Mouse (Mus musculus) splenic B cell, adult 2 months (primary cell): Measurements from ENCODE around the gene Mbd4.

Experiments used
- DNase-seq: peaks from one replicate; pipeline ENCODE4 v3.0.0-alpha.2; 2011; ENCODE audit warnings: low read depth, low spot score
- H3K27me3 ChIP-seq: 2 replicates; pipeline ENCODE4 v1.6.1; 2012; ENCODE audit warnings: mild to moderate bottlenecking, low read length, moderate library complexity, mixed read lengths; ENCODE audit not compliant: control insufficient read depth, poor library complexity, insufficient read depth, severe bottlenecking
- H3K36me3 ChIP-seq: 2 replicates; pipeline ENCODE4 v1.6.1; 2012; ENCODE audit warnings: mild to moderate bottlenecking, low read length, moderate library complexity, mixed read lengths; ENCODE audit not compliant: control insufficient read depth, poor library complexity, insufficient read depth, severe bottlenecking

Gene Mbd4

GRCm38 (mm10) chr6:115853091-115853813 lies at the start of gene Mbd4, which contains the start of gene Ift122:
Gene Mbd4 (minus strand): TSS chr6:115853371.
Gene Ift122 (plus strand): TSS chr6:115853470.
- DNase-seq, result peak; percentile 100
- 0 out of 2 replicates have a peak, but pooled peaks cover 2% of the 10 kb centered on the region for H3K36me3 ChIP-seq
- H3K27me3 ChIP-seq, result no peaks in the 10 kb centered on the region

- H3K36me3 ChIP-seq, result no peaks in the 10 kb centered on the region
- no peaks in the 10 kb centered on the region for H3K27me3 ChIP-seq
- no peak for DNase-seq
These were observed 49.4 kb upstream of the Mbd4 start for GRCm38 (mm10) chr6:115902545-115902944.

GRCm38 (mm10) chr6:115901489-115901931 lies 48.3 kb upstream of the Mbd4 start:
- H3K27me3 ChIP-seq, result no peaks in the 10 kb centered on the region
- DNase-seq, result peak; percentile 33
- H3K36me3 ChIP-seq, result no peaks in the 10 kb centered on the region

- no peaks in the 10 kb centered on the region for H3K36me3 ChIP-seq
- no peaks in the 10 kb centered on the region for H3K27me3 ChIP-seq
- peak; percentile 65 for DNase-seq
These were observed 47.9 kb upstream of the Mbd4 start for GRCm38 (mm10) chr6:115901062-115901461.

- peak; percentile 11 for DNase-seq
- Histone ChIP-seq H3K27me3 (no peaks in the 10 kb centered on the region), H3K36me3 (no peaks in the 10 kb centered on the region)
These were observed 44.9 kb upstream of the Mbd4 start for GRCm38 (mm10) chr6:115897926-115898520.

- H3K36me3 ChIP-seq, result no peaks in the 10 kb centered on the region
- no peaks in the 10 kb centered on the region for H3K27me3 ChIP-seq
- no peak for DNase-seq
These were observed 43.9 kb upstream of the Mbd4 start for GRCm38 (mm10) chr6:115897117-115897516.

- Histone ChIP-seq H3K27me3 (no peaks in the 10 kb centered on the region), H3K36me3 (no peaks in the 10 kb centered on the region)
- no peak for DNase-seq
These were observed 43.2 kb upstream of the Mbd4 start for GRCm38 (mm10) chr6:115896346-115896745.

- DNase-seq, result no peak
- Histone ChIP-seq H3K36me3 (no peaks in the 10 kb centered on the region), H3K27me3 (no peaks in the 10 kb centered on the region)
These were observed 39.2 kb upstream of the Mbd4 start for GRCm38 (mm10) chr6:115892363-115892762.

GRCm38 (mm10) chr6:115891497-115892061 lies 38.4 kb upstream of the Mbd4 start:
- DNase-seq, result no peak
- H3K27me3 ChIP-seq, result no peaks in the 10 kb centered on the region

GRCm38 (mm10) chr6:115891061-115891460 lies 37.9 kb upstream of the Mbd4 start:
- no peak for DNase-seq
- no peaks in the 10 kb centered on the region for H3K36me3 ChIP-seq

More at GRCm38 (mm10) chr6:115891497-115892061, 38.4 kb upstream of the Mbd4 start:
- no peaks in the 10 kb centered on the region for H3K36me3 ChIP-seq

GRCm38 (mm10) chr6:115890601-115891000 lies 37.4 kb upstream of the Mbd4 start:
- DNase-seq, result no peak
- Histone ChIP-seq H3K36me3 (no peaks in the 10 kb centered on the region), H3K27me3 (no peaks in the 10 kb centered on the region)

More at GRCm38 (mm10) chr6:115891061-115891460, 37.9 kb upstream of the Mbd4 start:
- no peaks in the 10 kb centered on the region for H3K27me3 ChIP-seq

- DNase-seq, result peak; percentile 50
These were observed 35.1 kb upstream of the Mbd4 start for GRCm38 (mm10) chr6:115888296-115888695.

GRCm38 (mm10) chr6:115886894-115887293 lies 33.7 kb upstream of the Mbd4 start:
- H3K36me3 ChIP-seq, result no peaks in the 10 kb centered on the region
- H3K27me3 ChIP-seq, result no peaks in the 10 kb centered on the region
- peak; percentile 28 for DNase-seq

More at GRCm38 (mm10) chr6:115888296-115888695, 35.1 kb upstream of the Mbd4 start:
- no peaks in the 10 kb centered on the region for H3K27me3 ChIP-seq
- no peaks in the 10 kb centered on the region for H3K36me3 ChIP-seq

- H3K27me3 ChIP-seq, result no peaks in the 10 kb centered on the region
- no peak for DNase-seq
These were observed 30.8 kb upstream of the Mbd4 start for GRCm38 (mm10) chr6:115884018-115884417.

GRCm38 (mm10) chr6:115880751-115881150 lies 27.6 kb upstream of the Mbd4 start:
- Histone ChIP-seq H3K36me3 (no peaks in the 10 kb centered on the region), H3K27me3 (no peaks in the 10 kb centered on the region)
- no peak for DNase-seq

More at GRCm38 (mm10) chr6:115884018-115884417, 30.8 kb upstream of the Mbd4 start:
- H3K36me3 ChIP-seq, result no peaks in the 10 kb centered on the region
